Mouse (Mus musculus): ENCODE measurements at regions not wholly inside any gene's neighbourhood (a gene's known extent, or its start where the extent isn't known, plus 50 kb on each side); places are given as distances from the start of the nearest gene placed in this dataset.

GRCm38 (mm10) chr6:39283761-39284415 is 77.3 kb upstream of the Kdm7a start:
- no peak for DNase-seq (ENCODE audit: low spot score)

GRCm38 (mm10) chr6:39278317-39278716 is 71.7 kb upstream of the Kdm7a start:
- peak; percentile 48 for DNase-seq (ENCODE audit: low spot score)

- peak; percentile 51 for DNase-seq (ENCODE audit: low spot score)
Observed at GRCm38 (mm10) chr6:39274774-39275502, 68.3 kb upstream of the Kdm7a start.

- DNase-seq (ENCODE audit: low spot score): no peak
Observed at GRCm38 (mm10) chr6:39273427-39273826, 66.8 kb upstream of the Kdm7a start.

- no peak for DNase-seq (ENCODE audit: low spot score)
Observed at GRCm38 (mm10) chr6:39270457-39270856, 63.9 kb upstream of the Kdm7a start.

GRCm38 (mm10) chr6:39269706-39270105 is 63.1 kb upstream of the Kdm7a start:
- no peak for DNase-seq (ENCODE audit: low spot score)

- DNase-seq (ENCODE audit: low spot score): no peak
Observed at GRCm38 (mm10) chr6:39268647-39269428, 62.2 kb upstream of the Kdm7a start.

GRCm38 (mm10) chr6:39264722-39265121 is 58.1 kb upstream of the Kdm7a start:
- peak; percentile 44 for DNase-seq (ENCODE audit: low spot score)

GRCm38 (mm10) chr6:39263615-39264014 is 57.0 kb upstream of the Kdm7a start:
- peak; percentile 72 for DNase-seq (ENCODE audit: low spot score)

GRCm38 (mm10) chr6:39261951-39262350 is 55.4 kb upstream of the Kdm7a start:
- no peak for DNase-seq (ENCODE audit: low spot score)

GRCm38 (mm10) chr6:39260480-39260879 is 53.9 kb upstream of the Kdm7a start:
- no peak for DNase-seq (ENCODE audit: low spot score)

- peak; percentile 64 for DNase-seq (ENCODE audit: low spot score)
Observed at GRCm38 (mm10) chr6:39259129-39259528, 52.5 kb upstream of the Kdm7a start.

GRCm38 (mm10) chr6:39258656-39259055 is 52.1 kb upstream of the Kdm7a start:
- DNase-seq (ENCODE audit: low spot score): no peak

GRCm38 (mm10) chr6:39257667-39258395 is 51.2 kb upstream of the Kdm7a start:
- no peak for DNase-seq (ENCODE audit: low spot score)

GRCm38 (mm10) chr6:39257111-39257571 is 50.6 kb upstream of the Kdm7a start:
- no peak for DNase-seq (ENCODE audit: low spot score)

- peak; percentile 65 for DNase-seq (ENCODE audit: low spot score)
Observed at GRCm38 (mm10) chr6:39256304-39257103, 49.9 kb upstream of the Kdm7a start.
